Mouse (Mus musculus) hindbrain, embryonic 10.5 days (tissue): ENCODE measurements around the gene Comt. TPM values are rescaled to one million over a fixed set of nuclear protein-coding genes. Genes with fewer than 3 reads are reported as not detected.
A peak's percentile ranks its signal among the peaks of the same experiment; 100 is the strongest.

ENCODE experiments used
- DNase-seq: peaks from one replicate; pipeline ENCODE4 v3.0.0-alpha.2; 2017; ENCODE audit warnings: low spot score
- H3K27ac ChIP-seq: fragments of 300-500 bp; sonication (generic); 2 replicates; pipeline ENCODE4 v1.5.1; 2016; ENCODE audit warnings: mild to moderate bottlenecking, moderate library complexity
- H3K27me3 ChIP-seq: fragments of 300-500 bp; sonication (generic); 2 replicates; pipeline ENCODE4 v1.6.1; 2016; ENCODE audit warnings: mild to moderate bottlenecking; ENCODE audit not compliant: poor library complexity, insufficient read depth, severe bottlenecking
- H3K36me3 ChIP-seq: fragments of 300-500 bp; sonication (generic); 2 replicates; pipeline ENCODE4 v1.6.1; 2016; ENCODE audit warnings: mild to moderate bottlenecking, moderate library complexity
- H3K4me1 ChIP-seq: fragments of 300-500 bp; sonication (generic); replicated peaks from 2 replicates; pipeline ENCODE4 v1.6.1; 2016; ENCODE audit warnings: mild to moderate bottlenecking
- H3K4me3 ChIP-seq: fragments of 300-500 bp; sonication (generic); 2 replicates; pipeline ENCODE4 v1.5.1; 2016; ENCODE audit warnings: mild to moderate bottlenecking, moderate library complexity
- H3K9me3 ChIP-seq: fragments of 300-500 bp; sonication (generic); 2 replicates; pipeline ENCODE4 v1.6.1; 2016; ENCODE audit warnings: mild to moderate bottlenecking, moderate library complexity
- WGBS: fragments of 180-500 bp; shearing (Covaris S2); methylation state at CpG from one replicate; pipeline ENCODE4 v1.1.7; 2016; 5-methylcytosine and 5-hydroxymethylcytosine counted together
- polyA plus RNA-seq: library from polyadenylated mRNA; unstranded; fragments of >200 nt; fragmentation: Nextera tagmentation; extraction: Ambion mirVana; gene quantifications from 2 replicates; pipeline ENCODE4 v1.2.1, GENCODE M21; 2016

Comt gene
- polyA plus RNA-seq, 1 experiment from 2014 or later: 67.9 TPM

GRCm38 (mm10) chr16:18458661-18459060, 32.0 kb upstream of the Comt start:
- no peaks in the 10 kb centered on the region for H3K9me3 ChIP-seq
- peaks cover 74% of the 10 kb centered on the region for H3K27me3 ChIP-seq
- peaks cover 32% of the 10 kb centered on the region for H3K36me3 ChIP-seq
- peaks cover 64% of the 10 kb centered on the region for H3K4me1 ChIP-seq
- H3K4me3 ChIP-seq: no peak overlapping the region
- H3K27ac ChIP-seq: peak overlapping the region; percentile 67; the same call in 1 of the 2 replicates
- no peak for DNase-seq

GRCm38 (mm10) chr16:18455407-18455806, 28.8 kb upstream of the Comt start:
- Histone ChIP-seq H3K36me3 (peaks cover 36% of the 10 kb centered on the region), H3K4me3 (no peak overlapping the region), H3K4me1 (peaks cover 64% of the 10 kb centered on the region), H3K27me3 (peaks cover 48% of the 10 kb centered on the region), H3K9me3 (no peaks in the 10 kb centered on the region), H3K27ac (no peak overlapping the region)
- no peak for DNase-seq
- WGBS: 90% methylated on average over 6 of the region's 6 CpGs

- peak; percentile 64 for DNase-seq
- Histone ChIP-seq H3K4me1 (peaks cover 48% of the 10 kb centered on the region), H3K27ac (peak overlapping the region; percentile 5), H3K4me3 (no peak overlapping the region), H3K36me3 (peaks cover 42% of the 10 kb centered on the region), H3K9me3 (no peaks in the 10 kb centered on the region), H3K27me3 (peaks cover 45% of the 10 kb centered on the region)
- WGBS: 32% methylated on average over 5 of the region's 5 CpGs
Measured at GRCm38 (mm10) chr16:18453846-18454245, 27.2 kb upstream of the Comt start.

- Histone ChIP-seq H3K9me3 (no peaks in the 10 kb centered on the region), H3K27ac (no peak overlapping the region), H3K27me3 (peaks cover 35% of the 10 kb centered on the region), H3K4me1 (peaks cover 41% of the 10 kb centered on the region), H3K4me3 (no peak overlapping the region), H3K36me3 (peaks cover 35% of the 10 kb centered on the region)
- no peak for DNase-seq
- 86% methylated on average over 8 of the region's 8 CpGs for WGBS
Measured at GRCm38 (mm10) chr16:18452361-18452862, 25.8 kb upstream of the Comt start.

GRCm38 (mm10) chr16:18451486-18452181, 25.0 kb upstream of the Comt start:
- no peak for DNase-seq
- H3K36me3 ChIP-seq: peaks cover 27% of the 10 kb centered on the region
- peaks cover 41% of the 10 kb centered on the region for H3K4me1 ChIP-seq
- H3K27ac ChIP-seq: no peak overlapping the region
- H3K9me3 ChIP-seq: no peaks in the 10 kb centered on the region
- 68% methylated on average over 9 of the region's 9 CpGs for WGBS
- H3K27me3 ChIP-seq: peaks cover 27% of the 10 kb centered on the region
- H3K4me3 ChIP-seq: no peak overlapping the region

GRCm38 (mm10) chr16:18449005-18449404, 22.4 kb upstream of the Comt start:
- H3K4me3 ChIP-seq: no peak overlapping the region
- no peak for DNase-seq
- H3K9me3 ChIP-seq: no peaks in the 10 kb centered on the region
- H3K27me3 ChIP-seq: 0 out of 2 replicates have a peak, but pooled peaks cover 6% of the 10 kb centered on the region
- H3K4me1 ChIP-seq: peaks cover 24% of the 10 kb centered on the region
- 95% methylated on average over 4 of the region's 4 CpGs for WGBS
- H3K36me3 ChIP-seq: peaks cover 22% of the 10 kb centered on the region
- no peak overlapping the region for H3K27ac ChIP-seq

- Histone ChIP-seq H3K27ac (no peak overlapping the region), H3K36me3 (peaks cover 25% of the 10 kb centered on the region), H3K27me3 (0 out of 2 replicates have a peak, but pooled peaks cover 6% of the 10 kb centered on the region), H3K4me1 (peaks cover 15% of the 10 kb centered on the region), H3K4me3 (no peak overlapping the region), H3K9me3 (no peaks in the 10 kb centered on the region)
- no peak for DNase-seq
- WGBS: 72% methylated on average over 6 of the region's 6 CpGs
Measured at GRCm38 (mm10) chr16:18448104-18448503, 21.5 kb upstream of the Comt start.

GRCm38 (mm10) chr16:18447243-18447642, 20.6 kb upstream of the Comt start:
- H3K9me3 ChIP-seq: no peaks in the 10 kb centered on the region
- no peak for DNase-seq
- H3K36me3 ChIP-seq: peaks cover 25% of the 10 kb centered on the region
- peaks cover 9% of the 10 kb centered on the region for H3K4me1 ChIP-seq
- H3K27me3 ChIP-seq: 0 out of 2 replicates have a peak, but pooled peaks cover 7% of the 10 kb centered on the region
- peak overlapping the region; percentile 37; the same call in 1 of the 2 replicates for H3K27ac ChIP-seq
- no peak overlapping the region for H3K4me3 ChIP-seq

GRCm38 (mm10) chr16:18443385-18443841, 16.8 kb upstream of the Comt start:
- H3K4me1 ChIP-seq: 0 out of 2 replicates have a peak, but pooled peaks cover 1% of the 10 kb centered on the region
- H3K36me3 ChIP-seq: peaks cover 36% of the 10 kb centered on the region
- 0 out of 2 replicates have a peak, but pooled peaks cover 8% of the 10 kb centered on the region for H3K27me3 ChIP-seq
- peak; percentile 93 for DNase-seq
- no peaks in the 10 kb centered on the region for H3K9me3 ChIP-seq
- WGBS: 25% methylated on average over 8 of the region's 8 CpGs
- H3K27ac ChIP-seq: no peak overlapping the region
- no peak overlapping the region for H3K4me3 ChIP-seq

GRCm38 (mm10) chr16:18436128-18436527, 9.5 kb upstream of the Comt start:
- no peak for DNase-seq
- Histone ChIP-seq H3K4me1 (no peaks in the 10 kb centered on the region), H3K9me3 (peaks cover 5% of the 10 kb centered on the region; the same call in 1 of the 2 replicates), H3K27ac (no peak overlapping the region), H3K4me3 (no peak overlapping the region), H3K27me3 (no peaks in the 10 kb centered on the region), H3K36me3 (peaks cover 54% of the 10 kb centered on the region)
- WGBS: 95% methylated on average over 6 of the region's 6 CpGs

GRCm38 (mm10) chr16:18433341-18433920, 6.8 kb upstream of the Comt start:
- no peaks in the 10 kb centered on the region for H3K4me1 ChIP-seq
- peaks cover 5% of the 10 kb centered on the region; the same call in 1 of the 2 replicates for H3K9me3 ChIP-seq
- no peaks in the 10 kb centered on the region for H3K27me3 ChIP-seq
- no peak for DNase-seq
- H3K4me3 ChIP-seq: no peak overlapping the region
- peaks cover 45% of the 10 kb centered on the region for H3K36me3 ChIP-seq
- no peak overlapping the region for H3K27ac ChIP-seq
- WGBS: 97% methylated on average over 5 of the region's 5 CpGs

- 78% methylated on average over 8 of the region's 8 CpGs for WGBS
- Histone ChIP-seq H3K27me3 (no peaks in the 10 kb centered on the region), H3K36me3 (peaks cover 20% of the 10 kb centered on the region), H3K4me1 (peaks cover 22% of the 10 kb centered on the region), H3K9me3 (peaks cover 5% of the 10 kb centered on the region; the same call in 1 of the 2 replicates), H3K4me3 (no peak overlapping the region), H3K27ac (no peak overlapping the region)
- DNase-seq: no peak
Measured at GRCm38 (mm10) chr16:18430641-18431212, 4.1 kb upstream of the Comt start.

GRCm38 (mm10) chr16:18429641-18430040, 3.0 kb upstream of the Comt start:
- Histone ChIP-seq H3K4me1 (peaks cover 32% of the 10 kb centered on the region), H3K36me3 (peaks cover 10% of the 10 kb centered on the region), H3K4me3 (no peak overlapping the region), H3K9me3 (peaks cover under 1% of the 10 kb centered on the region; the same call in 1 of the 2 replicates), H3K27me3 (no peaks in the 10 kb centered on the region), H3K27ac (no peak overlapping the region)
- DNase-seq: no peak
- WGBS: 93% methylated on average over 8 of the region's 8 CpGs
